Mouse (Mus musculus): ENCODE data around the gene Riok1. TPM values are rescaled to one million over a fixed set of nuclear protein-coding genes. Genes with fewer than 3 reads are reported as not detected.

The Riok1 gene
- total and polyA plus RNA-seq, 2 experiments from 2014 or later, result 18.1 to 33.1 TPM

DNA sequence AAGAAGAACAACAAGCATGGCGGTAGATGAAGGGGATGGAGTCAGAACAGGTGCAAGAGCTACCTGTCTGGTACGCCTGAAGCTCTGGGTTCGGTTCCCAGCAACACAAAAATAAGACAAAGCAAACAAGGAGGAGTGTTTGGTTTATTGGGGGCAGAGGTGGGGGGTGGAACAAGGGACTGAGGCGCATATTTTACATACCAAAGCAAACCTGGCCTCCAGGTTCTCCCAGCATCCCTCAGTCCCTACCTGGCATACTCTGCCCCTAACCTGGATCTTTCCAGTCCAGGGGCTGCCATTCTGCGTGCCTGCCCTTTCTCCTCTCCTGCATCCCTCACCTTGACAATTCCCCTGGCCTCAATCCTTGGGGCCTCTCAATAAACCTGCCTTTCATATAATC lies 42.6 kb downstream of the Riok1 start:
- no peaks in the 10 kb centered on the region for H3K9me3 ChIP-seq (replicated peaks; ENCODE audit: control insufficient read depth, low read length)
- no peak overlapping the region for H3K9ac ChIP-seq (replicated peaks; ENCODE audit: low read depth, low read length)
- H3K27me3 ChIP-seq (ENCODE audit: control insufficient read depth, insufficient read depth, low read length), result no peaks in the 10 kb centered on the region
- H3K36me3 ChIP-seq (replicated peaks; ENCODE audit: control insufficient read depth, insufficient read depth, low read length), result no peaks in the 10 kb centered on the region
- no peak overlapping the region for H3K4me2 ChIP-seq (ENCODE audit: low read depth, low read length)
- WGBS, result 83% methylated on average over 5 of the region's 5 CpGs
- no peak overlapping the region for H3K4me3 ChIP-seq (ENCODE audit: low read depth, low read length)
- no peak overlapping the region for H3K27ac ChIP-seq (ENCODE audit: low read depth)
- H3K4me1 ChIP-seq (ENCODE audit: control insufficient read depth, insufficient read depth), result peaks cover 8% of the 10 kb centered on the region; the same call in 1 of the 2 replicates
- no peak for TF ChIP-seq CTCF (IDR thresholded peaks at IDR 0.05; ENCODE audit: low read depth)
- no peak for TF ChIP-seq EP300 (IDR thresholded peaks at IDR 0.05; ENCODE audit: low read depth)
- DNase-seq (ENCODE audit: low spot score) (no peak), ATAC-seq (ENCODE audit: insufficient read depth, low read depth) (no peak)

DNA sequence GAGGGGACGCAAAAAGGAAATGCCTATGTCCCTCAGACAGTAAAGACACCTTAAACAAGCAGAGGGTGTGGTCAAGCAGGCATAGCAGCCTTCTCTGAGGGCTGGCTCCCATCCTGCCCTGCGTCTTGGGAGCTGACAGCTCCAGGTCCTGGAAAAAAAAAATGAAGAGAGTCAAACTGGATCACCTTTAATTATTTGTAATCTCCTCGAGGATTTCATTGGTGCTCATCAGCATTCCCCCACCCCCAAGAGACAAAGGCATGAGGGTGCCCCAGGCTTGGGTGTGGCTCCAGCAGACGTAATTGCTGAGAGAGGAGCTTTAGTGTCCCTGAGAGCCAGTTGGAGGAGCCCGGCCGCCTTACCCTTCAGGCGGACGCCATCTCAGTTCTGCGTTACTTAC lies 43.2 kb downstream of the Riok1 start:
- TF ChIP-seq EP300 (IDR thresholded peaks at IDR 0.05; ENCODE audit: low read depth) (no peak), CTCF (IDR thresholded peaks at IDR 0.05; ENCODE audit: low read depth) (no peak)
- WGBS, result 49% methylated on average over 9 of the region's 9 CpGs

DNA sequence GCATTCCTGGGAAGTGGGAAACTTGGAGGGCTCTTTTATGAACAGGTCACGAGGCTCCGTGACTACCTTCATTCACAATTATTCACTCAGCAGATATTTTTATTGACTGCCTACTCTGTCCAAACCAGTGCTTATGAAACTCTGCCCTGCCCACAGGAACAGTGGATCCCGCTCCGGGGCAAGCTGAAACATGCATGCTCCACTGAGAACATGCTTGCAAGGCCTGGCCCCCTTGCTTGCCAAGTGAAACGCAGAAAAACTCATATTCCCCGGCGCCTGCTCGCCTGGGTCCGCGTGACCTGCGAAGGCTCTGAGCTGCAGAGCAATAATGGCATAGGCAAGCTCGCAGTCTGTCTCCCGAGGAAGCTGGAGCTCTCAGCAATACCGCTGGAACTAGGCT lies 43.9 kb downstream of the Riok1 start:
- H3K27ac ChIP-seq (ENCODE audit: low read depth), result no peak overlapping the region
- H3K4me1 ChIP-seq (ENCODE audit: control insufficient read depth, insufficient read depth), result peaks cover 5% of the 10 kb centered on the region; the same call in 1 of the 2 replicates
- H3K27me3 ChIP-seq (ENCODE audit: control insufficient read depth, insufficient read depth, low read length), result no peaks in the 10 kb centered on the region
- no peaks in the 10 kb centered on the region for H3K36me3 ChIP-seq (replicated peaks; ENCODE audit: control insufficient read depth, insufficient read depth, low read length)
- TF ChIP-seq CTCF (IDR thresholded peaks at IDR 0.05; ENCODE audit: low read depth) (no peak), EP300 (IDR thresholded peaks at IDR 0.05; ENCODE audit: low read depth) (no peak)
- H3K4me3 ChIP-seq (ENCODE audit: low read depth, low read length), result no peak overlapping the region
- no peak for ATAC-seq (ENCODE audit: insufficient read depth, low read depth)
- no peaks in the 10 kb centered on the region for H3K9me3 ChIP-seq (replicated peaks; ENCODE audit: control insufficient read depth, low read length)
- no peak overlapping the region for H3K4me2 ChIP-seq (ENCODE audit: low read depth, low read length)
- 84% methylated on average over 14 of the region's 14 CpGs for WGBS
- H3K9ac ChIP-seq (replicated peaks; ENCODE audit: low read depth, low read length), result no peak overlapping the region
- DNase-seq (ENCODE audit: low spot score), result no peak

More for the DNA sequence above, 43.2 kb downstream of the Riok1 start:
- Histone ChIP-seq H3K4me1 (ENCODE audit: control insufficient read depth, insufficient read depth) (peaks cover 5% of the 10 kb centered on the region; the same call in 1 of the 2 replicates), H3K9ac (replicated peaks; ENCODE audit: low read depth, low read length) (no peak overlapping the region), H3K36me3 (replicated peaks; ENCODE audit: control insufficient read depth, insufficient read depth, low read length) (no peaks in the 10 kb centered on the region), H3K9me3 (replicated peaks; ENCODE audit: control insufficient read depth, low read length) (no peaks in the 10 kb centered on the region), H3K4me2 (ENCODE audit: low read depth, low read length) (no peak overlapping the region), H3K27me3 (ENCODE audit: control insufficient read depth, insufficient read depth, low read length) (no peaks in the 10 kb centered on the region), H3K4me3 (ENCODE audit: low read depth, low read length) (no peak overlapping the region), H3K27ac (ENCODE audit: low read depth) (no peak overlapping the region)
- DNase-seq (ENCODE audit: low spot score) (no peak), ATAC-seq (ENCODE audit: insufficient read depth, low read depth) (no peak)

DNA sequence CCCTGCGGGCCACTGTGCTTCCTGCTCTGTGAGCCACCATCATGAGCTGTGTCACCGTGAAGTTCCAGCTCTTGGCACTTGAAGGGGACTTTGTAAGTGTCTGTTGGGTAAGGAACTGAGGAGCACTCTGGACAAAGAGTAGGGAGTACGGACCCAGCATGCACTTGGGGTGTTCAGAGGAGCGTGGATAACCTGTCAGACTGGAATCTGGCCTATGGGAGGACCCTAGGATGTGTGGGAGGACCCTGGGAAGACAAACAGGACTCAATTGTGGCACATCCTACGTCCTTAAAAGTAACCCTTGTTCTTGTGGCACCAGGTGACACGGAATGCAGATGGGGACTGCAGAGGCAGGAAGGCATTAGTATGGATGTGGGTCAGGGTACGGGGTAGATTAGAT lies 44.4 kb downstream of the Riok1 start:
- Histone ChIP-seq H3K27ac (ENCODE audit: low read depth) (no peak overlapping the region), H3K9me3 (replicated peaks; ENCODE audit: control insufficient read depth, low read length) (no peaks in the 10 kb centered on the region), H3K4me2 (ENCODE audit: low read depth, low read length) (no peak overlapping the region), H3K4me3 (ENCODE audit: low read depth, low read length) (no peak overlapping the region), H3K9ac (replicated peaks; ENCODE audit: low read depth, low read length) (no peak overlapping the region), H3K4me1 (ENCODE audit: control insufficient read depth, insufficient read depth) (peaks cover 5% of the 10 kb centered on the region; the same call in 1 of the 2 replicates), H3K36me3 (replicated peaks; ENCODE audit: control insufficient read depth, insufficient read depth, low read length) (no peaks in the 10 kb centered on the region), H3K27me3 (ENCODE audit: control insufficient read depth, insufficient read depth, low read length) (no peaks in the 10 kb centered on the region)
- 73% methylated on average over 7 of the region's 7 CpGs for WGBS
- DNase-seq (ENCODE audit: low spot score) (no peak), ATAC-seq (ENCODE audit: insufficient read depth, low read depth) (no peak)
- TF ChIP-seq EP300 (IDR thresholded peaks at IDR 0.05; ENCODE audit: low read depth) (no peak), CTCF (IDR thresholded peaks at IDR 0.05; ENCODE audit: low read depth) (no peak)

DNA sequence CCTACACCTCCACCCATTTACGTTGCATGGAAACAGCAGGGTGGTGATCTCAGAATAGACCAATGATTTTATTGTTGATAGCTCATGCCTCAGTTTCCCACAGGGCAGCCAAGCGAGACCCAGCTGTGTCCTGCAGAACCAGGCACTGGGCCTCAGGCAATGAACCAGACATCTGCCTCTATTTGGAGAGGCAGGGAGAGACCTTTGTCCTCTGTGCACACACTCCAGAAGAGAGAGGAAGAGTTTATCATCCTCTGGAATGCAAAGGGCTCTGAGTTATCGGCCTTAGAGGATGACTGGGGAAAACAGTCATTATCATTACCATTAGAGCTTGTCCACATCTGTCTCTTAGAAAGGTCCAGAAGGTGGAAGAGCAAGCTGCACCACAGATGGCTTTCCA lies 49.9 kb downstream of the Riok1 start:
- TF ChIP-seq CTCF (IDR thresholded peaks at IDR 0.05; ENCODE audit: low read depth) (no peak), EP300 (IDR thresholded peaks at IDR 0.05; ENCODE audit: low read depth) (no peak)
- 32% methylated on average over 3 of the region's 3 CpGs for WGBS
- Histone ChIP-seq H3K4me2 (ENCODE audit: low read depth, low read length) (no peak overlapping the region), H3K36me3 (replicated peaks; ENCODE audit: control insufficient read depth, insufficient read depth, low read length) (no peaks in the 10 kb centered on the region), H3K27me3 (ENCODE audit: control insufficient read depth, insufficient read depth, low read length) (no peaks in the 10 kb centered on the region), H3K27ac (ENCODE audit: low read depth) (no peak overlapping the region), H3K9ac (replicated peaks; ENCODE audit: low read depth, low read length) (no peak overlapping the region), H3K4me1 (ENCODE audit: control insufficient read depth, insufficient read depth) (peaks cover 14% of the 10 kb centered on the region; the same call in 1 of the 2 replicates), H3K4me3 (ENCODE audit: low read depth, low read length) (no peak overlapping the region), H3K9me3 (replicated peaks; ENCODE audit: control insufficient read depth, low read length) (no peaks in the 10 kb centered on the region)
- DNase-seq (ENCODE audit: low spot score), result no peak
- no peak for ATAC-seq (ENCODE audit: insufficient read depth, low read depth)

DNA sequence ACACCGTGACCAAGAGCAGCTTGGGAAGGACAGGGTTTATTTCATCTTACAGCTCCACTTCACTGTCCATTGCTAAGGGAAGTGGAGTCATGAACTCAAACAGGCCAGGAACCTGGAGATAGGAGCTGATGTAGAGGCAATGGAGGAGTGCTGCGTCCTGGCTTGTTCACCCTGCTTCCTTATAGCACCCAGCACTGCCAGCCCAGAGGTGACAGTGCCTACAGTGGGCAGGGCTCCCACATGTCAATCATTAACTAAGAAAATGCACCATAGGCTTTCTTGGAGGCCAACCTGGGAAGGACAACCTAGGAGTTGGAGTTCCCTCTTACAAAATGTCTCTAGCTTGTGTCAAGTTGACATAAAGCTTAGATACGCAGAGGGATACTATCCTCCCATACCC lies 51.2 kb downstream of the Riok1 start:
- Histone ChIP-seq H3K27ac (ENCODE audit: low read depth) (no peak overlapping the region), H3K4me3 (ENCODE audit: low read depth, low read length) (no peak overlapping the region), H3K27me3 (ENCODE audit: control insufficient read depth, insufficient read depth, low read length) (no peaks in the 10 kb centered on the region), H3K4me2 (ENCODE audit: low read depth, low read length) (no peak overlapping the region), H3K9ac (replicated peaks; ENCODE audit: low read depth, low read length) (no peak overlapping the region), H3K36me3 (replicated peaks; ENCODE audit: control insufficient read depth, insufficient read depth, low read length) (no peaks in the 10 kb centered on the region), H3K9me3 (replicated peaks; ENCODE audit: control insufficient read depth, low read length) (no peaks in the 10 kb centered on the region), H3K4me1 (ENCODE audit: control insufficient read depth, insufficient read depth) (peaks cover 11% of the 10 kb centered on the region; the same call in 1 of the 2 replicates)
- WGBS, result 67% methylated on average over 3 of the region's 3 CpGs
- TF ChIP-seq CTCF (IDR thresholded peaks at IDR 0.05; ENCODE audit: low read depth) (no peak), EP300 (IDR thresholded peaks at IDR 0.05; ENCODE audit: low read depth) (no peak)
- ATAC-seq (ENCODE audit: insufficient read depth, low read depth), result no peak
- DNase-seq (ENCODE audit: low spot score), result no peak
